33 mouse cellular contexts compared by ENCODE assay signal in genomic region chr8:121868896-121869295, GRCm38 (mm10).
"Had no signal": no experiment of that assay in that cellular context is flagged by ENCODE, and none has a peak within 500 bp of the region (broad histone marks: within the 10 kb centered on the region; RNA-seq: fewer than 3 reads in every experiment).

No protein-coding gene starts in this region.

- H3K9me3 ChIP-seq: heart, embryonic 10.5 days; heart, embryonic 12.5 days; heart, embryonic 13.5 days; heart, embryonic 15.5 days; hindbrain, embryonic 10.5 days; hindbrain, embryonic 12.5 days; hindbrain, embryonic 13.5 days; hindbrain, embryonic 15.5 days; intestine, embryonic 15.5 days; kidney, embryonic 15.5 days had no signal

- H3K4me3 ChIP-seq: heart, embryonic 10.5 days; heart, embryonic 12.5 days; heart, embryonic 13.5 days; heart, embryonic 15.5 days; hindbrain, embryonic 10.5 days; hindbrain, embryonic 12.5 days; hindbrain, embryonic 13.5 days; hindbrain, embryonic 15.5 days; intestine, embryonic 15.5 days; kidney, embryonic 15.5 days; layer of hippocampus, adult 2 months had no signal

- H3K9ac ChIP-seq: heart, embryonic 12.5 days; heart, embryonic 13.5 days; heart, embryonic 15.5 days; hindbrain, embryonic 12.5 days; hindbrain, embryonic 13.5 days; hindbrain, embryonic 14.5 days; hindbrain, embryonic 15.5 days; intestine, embryonic 15.5 days; kidney, embryonic 15.5 days had no signal

- ATAC-seq: hindbrain, embryonic 16.5 days; inflammation-experienced regulatory T-cells, adult 6 months; intestine, embryonic 15.5 days; intestine, embryonic 16.5 days; intestine, postnatal 0 days had no signal

- H3K4me2 ChIP-seq: heart, embryonic 11.5 days; heart, embryonic 12.5 days; heart, embryonic 13.5 days; heart, embryonic 15.5 days; hindbrain, embryonic 12.5 days; hindbrain, embryonic 13.5 days; hindbrain, embryonic 14.5 days; hindbrain, embryonic 15.5 days; intestine, embryonic 15.5 days; kidney, embryonic 15.5 days had no signal

- DNase-seq: heart, postnatal 10 days; heart, postnatal 14 days; heart, postnatal 36 days; heart, postnatal 4 days; kidney, adult 11 months; kidney, adult 18-20 months; kidney, adult 8-10 months; kidney, adult 9 months; kidney, postnatal 10 days; kidney, postnatal 14 days; kidney, postnatal 25 days; kidney, postnatal 36 days; kidney, postnatal 4 days; layer of hippocampus, adult 9-11 months; layer of hippocampus, postnatal 36 days had no signal

- H3K27me3 ChIP-seq: hindbrain, embryonic 12.5 days; hindbrain, embryonic 13.5 days; hindbrain, embryonic 15.5 days; intestine, embryonic 15.5 days had no signal

- H3K36me3 ChIP-seq: heart, embryonic 10.5 days; heart, embryonic 12.5 days; heart, embryonic 13.5 days; heart, embryonic 15.5 days; hindbrain, embryonic 10.5 days; hindbrain, embryonic 12.5 days; hindbrain, embryonic 13.5 days; hindbrain, embryonic 15.5 days; intestine, embryonic 15.5 days; kidney, embryonic 15.5 days had no signal

- H3K27ac ChIP-seq: heart, embryonic 10.5 days; heart, embryonic 13.5 days; heart, embryonic 15.5 days; hindbrain, embryonic 10.5 days; hindbrain, embryonic 12.5 days; hindbrain, embryonic 13.5 days; hindbrain, embryonic 14.5 days; hindbrain, embryonic 15.5 days; intestine, embryonic 15.5 days; kidney, embryonic 15.5 days; kidney, postnatal 0 days; layer of hippocampus, adult 2 months had no signal
